Mouse (Mus musculus) intestine, embryonic 14.5 days (tissue): ENCODE measurements at regions not wholly inside any gene's neighbourhood (a gene's known extent, or its start where the extent isn't known, plus 50 kb on each side); places are given as distances from the start of the nearest gene placed in this dataset.
A peak's percentile ranks its signal among the peaks of the same experiment; 100 is the strongest.

Experiments
- ATAC-seq: fragments of 200-750 bp; cut with Nextera tagmentation; replicated peaks from 2 replicates; pipeline ENCODE4 v1.8.0; 2017; ENCODE audit warnings: low read depth, moderate number of reproducible peaks, moderate TSS enrichment, moderate library complexity; ENCODE audit not compliant: low FRiP score, low TSS enrichment
- DNase-seq: peaks from one replicate; pipeline ENCODE4 v3.0.0-alpha.2; 2018; ENCODE audit warnings: low spot score
- H3K27ac ChIP-seq: fragments of 300-500 bp; sonication (generic); 2 replicates; pipeline ENCODE4 v1.5.1; 2014; ENCODE audit warnings: low read depth, mild to moderate bottlenecking, control low read depth
- H3K27me3 ChIP-seq: fragments of 300-500 bp; sonication (generic); replicated peaks from 2 replicates; pipeline ENCODE4 v1.6.1; 2014; ENCODE audit warnings: low read length, control low read depth; ENCODE audit not compliant: control insufficient read depth, insufficient read depth
- H3K36me3 ChIP-seq: fragments of 300-500 bp; sonication (generic); 2 replicates; pipeline ENCODE4 v1.6.1; 2014; ENCODE audit warnings: low read length, control low read depth; ENCODE audit not compliant: control insufficient read depth, insufficient read depth
- H3K4me1 ChIP-seq: fragments of 300-500 bp; sonication (generic); replicated peaks from 2 replicates; pipeline ENCODE4 v1.6.1; 2014; ENCODE audit warnings: low read length, control low read depth, mixed read lengths; ENCODE audit not compliant: control insufficient read depth, insufficient read depth
- H3K4me2 ChIP-seq: fragments of 300-500 bp; sonication (generic); 2 replicates; pipeline ENCODE4 v1.6.1; 2014; ENCODE audit warnings: low read length
- H3K4me3 ChIP-seq: fragments of 300-500 bp; sonication (generic); 2 replicates; pipeline ENCODE4 v1.5.1; 2014; ENCODE audit warnings: low read depth, low read length, control low read depth, mixed read lengths
- H3K9ac ChIP-seq: fragments of 300-500 bp; sonication (generic); 2 replicates; pipeline ENCODE4 v1.6.1; 2014; ENCODE audit warnings: mild to moderate bottlenecking, low read length
- H3K9me3 ChIP-seq: fragments of 300-500 bp; sonication (generic); 2 replicates; pipeline ENCODE4 v1.6.1; 2016; ENCODE audit warnings: low read length, control low read depth; ENCODE audit not compliant: control insufficient read depth
- WGBS: fragments of 180-500 bp; shearing (Covaris S2); extraction: QIAGEN DNeasy Blood & Tissue Kit; methylation state at CpG from one replicate; pipeline ENCODE4 v1.1.7; 2014; 5-methylcytosine and 5-hydroxymethylcytosine counted together

GRCm38 (mm10) chr3:115635487-115635886, 79.4 kb downstream of the S1pr1 start:
- no peaks in the 10 kb centered on the region for H3K27me3 ChIP-seq
- H3K4me1 ChIP-seq = no peaks in the 10 kb centered on the region
- no peak overlapping the region for H3K9ac ChIP-seq
- H3K9me3 ChIP-seq = no peaks in the 10 kb centered on the region
- no peaks in the 10 kb centered on the region for H3K36me3 ChIP-seq
- 53% methylated on average over 4 of the region's 4 CpGs for WGBS
- no peak overlapping the region for H3K4me3 ChIP-seq
- H3K27ac ChIP-seq = no peak overlapping the region
- no peak overlapping the region for H3K4me2 ChIP-seq
- DNase-seq (no peak), ATAC-seq (no peak)

GRCm38 (mm10) chr3:115635081-115635480, 79.8 kb downstream of the S1pr1 start:
- Histone ChIP-seq H3K27me3 (no peaks in the 10 kb centered on the region), H3K4me3 (no peak overlapping the region), H3K9me3 (no peaks in the 10 kb centered on the region), H3K4me1 (no peaks in the 10 kb centered on the region), H3K36me3 (no peaks in the 10 kb centered on the region), H3K27ac (no peak overlapping the region), H3K4me2 (no peak overlapping the region), H3K9ac (no peak overlapping the region)
- WGBS = 94% methylated on average over 5 of the region's 5 CpGs
- ATAC-seq = no peak
- DNase-seq = no peak

- Histone ChIP-seq H3K36me3 (no peaks in the 10 kb centered on the region), H3K4me1 (no peaks in the 10 kb centered on the region), H3K9ac (no peak overlapping the region), H3K4me2 (no peak overlapping the region), H3K4me3 (no peak overlapping the region), H3K27ac (no peak overlapping the region), H3K9me3 (no peaks in the 10 kb centered on the region), H3K27me3 (no peaks in the 10 kb centered on the region)
- 72% methylated on average over 4 of the region's 4 CpGs for WGBS
- DNase-seq (no peak), ATAC-seq (no peak)
Measured at GRCm38 (mm10) chr3:115632417-115632743, 82.5 kb downstream of the S1pr1 start.

- Histone ChIP-seq H3K9ac (no peak overlapping the region), H3K36me3 (no peaks in the 10 kb centered on the region), H3K27ac (no peak overlapping the region), H3K4me1 (no peaks in the 10 kb centered on the region), H3K4me2 (no peak overlapping the region), H3K9me3 (no peaks in the 10 kb centered on the region), H3K27me3 (no peaks in the 10 kb centered on the region), H3K4me3 (no peak overlapping the region)
- no peak for DNase-seq
- 89% methylated on average over 17 of the region's 17 CpGs for WGBS
- no peak for ATAC-seq
Measured at GRCm38 (mm10) chr3:115631573-115632416, 83.1 kb downstream of the S1pr1 start.

GRCm38 (mm10) chr3:115622920-115623319, 92.0 kb downstream of the S1pr1 start:
- Histone ChIP-seq H3K4me1 (no peaks in the 10 kb centered on the region), H3K9me3 (no peaks in the 10 kb centered on the region), H3K9ac (no peak overlapping the region), H3K27me3 (no peaks in the 10 kb centered on the region), H3K4me3 (no peak overlapping the region), H3K36me3 (no peaks in the 10 kb centered on the region), H3K27ac (no peak overlapping the region), H3K4me2 (no peak overlapping the region)
- 86% methylated on average over 3 of the region's 3 CpGs for WGBS
- ATAC-seq (no peak), DNase-seq (no peak)

GRCm38 (mm10) chr3:115622300-115622699, 92.6 kb downstream of the S1pr1 start:
- Histone ChIP-seq H3K9ac (no peak overlapping the region), H3K4me2 (no peak overlapping the region), H3K27me3 (no peaks in the 10 kb centered on the region), H3K4me3 (no peak overlapping the region), H3K9me3 (no peaks in the 10 kb centered on the region), H3K4me1 (no peaks in the 10 kb centered on the region), H3K27ac (no peak overlapping the region), H3K36me3 (no peaks in the 10 kb centered on the region)
- DNase-seq (no peak), ATAC-seq (no peak)
- 72% methylated on average over 2 of the region's 2 CpGs for WGBS

- H3K9ac ChIP-seq = no peak overlapping the region
- H3K9me3 ChIP-seq = no peaks in the 10 kb centered on the region
- ATAC-seq (no peak), DNase-seq (no peak)
- no peaks in the 10 kb centered on the region for H3K4me1 ChIP-seq
- 55% methylated on average over 3 of the region's 3 CpGs for WGBS
- no peaks in the 10 kb centered on the region for H3K36me3 ChIP-seq
- H3K4me3 ChIP-seq = no peak overlapping the region
- no peaks in the 10 kb centered on the region for H3K27me3 ChIP-seq
- H3K4me2 ChIP-seq = no peak overlapping the region
- H3K27ac ChIP-seq = no peak overlapping the region
Measured at GRCm38 (mm10) chr3:115619970-115620369, 94.9 kb downstream of the S1pr1 start.

- Histone ChIP-seq H3K4me1 (no peaks in the 10 kb centered on the region), H3K27me3 (no peaks in the 10 kb centered on the region), H3K27ac (no peak overlapping the region), H3K36me3 (no peaks in the 10 kb centered on the region), H3K9me3 (no peaks in the 10 kb centered on the region), H3K4me3 (no peak overlapping the region), H3K4me2 (no peak overlapping the region), H3K9ac (no peak overlapping the region)
- DNase-seq = peak; percentile 53
- ATAC-seq = no peak
- 28% methylated on average over 7 of the region's 7 CpGs for WGBS
Measured at GRCm38 (mm10) chr3:115615994-115616598, 98.8 kb downstream of the S1pr1 start.

- H3K4me3 ChIP-seq = no peak overlapping the region
- no peak overlapping the region for H3K27ac ChIP-seq
- no peaks in the 10 kb centered on the region for H3K4me1 ChIP-seq
- H3K27me3 ChIP-seq = no peaks in the 10 kb centered on the region
- H3K4me2 ChIP-seq = no peak overlapping the region
- H3K9me3 ChIP-seq = no peaks in the 10 kb centered on the region
- H3K9ac ChIP-seq = no peak overlapping the region
- ATAC-seq = no peak
- 88% methylated on average over 6 of the region's 6 CpGs for WGBS
- no peak for DNase-seq
- no peaks in the 10 kb centered on the region for H3K36me3 ChIP-seq
Measured at GRCm38 (mm10) chr3:115612859-115613258, 102.0 kb downstream of the S1pr1 start.
